Mouse (Mus musculus) forebrain, embryonic 10.5 days (tissue): ENCODE measurements around the gene Amotl1. TPM values are rescaled to one million over a fixed set of nuclear protein-coding genes. Genes with fewer than 3 reads are reported as not detected.

Source experiments
- DNase-seq: peaks from one replicate; pipeline ENCODE4 v3.0.0-alpha.2; 2017; ENCODE audit warnings: low spot score; ENCODE audit errors: extremely low spot score
- H3K27ac ChIP-seq: fragments of 300-500 bp; sonication (generic); 2 replicates; pipeline ENCODE4 v1.5.1; 2016; ENCODE audit warnings: mild to moderate bottlenecking
- H3K27me3 ChIP-seq: fragments of 300-500 bp; sonication (generic); 2 replicates; pipeline ENCODE4 v1.6.1; 2016; ENCODE audit warnings: mild to moderate bottlenecking; ENCODE audit not compliant: poor library complexity, severe bottlenecking
- H3K36me3 ChIP-seq: fragments of 300-500 bp; sonication (generic); replicated peaks from 2 replicates; pipeline ENCODE4 v1.6.1; 2016; ENCODE audit warnings: mild to moderate bottlenecking, moderate library complexity
- H3K4me1 ChIP-seq: fragments of 300-500 bp; sonication (generic); 2 replicates; pipeline ENCODE4 v1.6.1; 2016
- H3K4me3 ChIP-seq: fragments of 300-500 bp; sonication (generic); 2 replicates; pipeline ENCODE4 v1.5.1; 2016; ENCODE audit warnings: mild to moderate bottlenecking, moderate library complexity
- H3K9me3 ChIP-seq: fragments of 300-500 bp; sonication (generic); 2 replicates; pipeline ENCODE4 v1.6.1; 2016; ENCODE audit warnings: mild to moderate bottlenecking, moderate library complexity
- WGBS: fragments of 180-500 bp; shearing (Covaris S2); methylation state at CpG from one replicate; pipeline ENCODE4 v1.1.7; 2016; 5-methylcytosine and 5-hydroxymethylcytosine counted together
- polyA plus RNA-seq: library from polyadenylated mRNA; unstranded; fragments of >200 nt; fragmentation: Nextera tagmentation; extraction: Ambion mirVana; gene quantifications from 2 replicates; pipeline ENCODE4 v1.2.1, GENCODE M21; 2016

Gene Amotl1
- polyA plus RNA-seq, 1 experiment from 2014 or later, result 15.7 TPM

GRCm38 (mm10) chr9:14518105-14518504 is 126.8 kb downstream of the Amotl1 start:
- no peaks in the 10 kb centered on the region for H3K4me1 ChIP-seq
- no peaks in the 10 kb centered on the region for H3K9me3 ChIP-seq
- no peaks in the 10 kb centered on the region for H3K27me3 ChIP-seq
- WGBS, result 83% methylated on average over 3 of the region's 3 CpGs
- no peaks in the 10 kb centered on the region for H3K36me3 ChIP-seq
- no peak overlapping the region for H3K27ac ChIP-seq
- no peak overlapping the region for H3K4me3 ChIP-seq
- no peak for DNase-seq

GRCm38 (mm10) chr9:14517296-14517695 is 127.6 kb downstream of the Amotl1 start:
- no peak overlapping the region for H3K4me3 ChIP-seq
- no peak overlapping the region for H3K27ac ChIP-seq
- WGBS, result 57% methylated on average over 1 of the region's 1 CpGs
- no peaks in the 10 kb centered on the region for H3K9me3 ChIP-seq
- H3K36me3 ChIP-seq, result 0 out of 2 replicates have a peak, but pooled peaks cover 4% of the 10 kb centered on the region
- H3K27me3 ChIP-seq, result no peaks in the 10 kb centered on the region
- H3K4me1 ChIP-seq, result no peaks in the 10 kb centered on the region
- DNase-seq, result no peak

GRCm38 (mm10) chr9:14512633-14513445 is 132.0 kb downstream of the Amotl1 start:
- 78% methylated on average over 9 of the region's 9 CpGs for WGBS
- no peak overlapping the region for H3K4me3 ChIP-seq
- H3K36me3 ChIP-seq, result peaks cover 46% of the 10 kb centered on the region
- H3K9me3 ChIP-seq, result no peaks in the 10 kb centered on the region
- peak; percentile 38 for DNase-seq
- no peak overlapping the region for H3K27ac ChIP-seq
- no peaks in the 10 kb centered on the region for H3K4me1 ChIP-seq
- no peaks in the 10 kb centered on the region for H3K27me3 ChIP-seq

DNA sequence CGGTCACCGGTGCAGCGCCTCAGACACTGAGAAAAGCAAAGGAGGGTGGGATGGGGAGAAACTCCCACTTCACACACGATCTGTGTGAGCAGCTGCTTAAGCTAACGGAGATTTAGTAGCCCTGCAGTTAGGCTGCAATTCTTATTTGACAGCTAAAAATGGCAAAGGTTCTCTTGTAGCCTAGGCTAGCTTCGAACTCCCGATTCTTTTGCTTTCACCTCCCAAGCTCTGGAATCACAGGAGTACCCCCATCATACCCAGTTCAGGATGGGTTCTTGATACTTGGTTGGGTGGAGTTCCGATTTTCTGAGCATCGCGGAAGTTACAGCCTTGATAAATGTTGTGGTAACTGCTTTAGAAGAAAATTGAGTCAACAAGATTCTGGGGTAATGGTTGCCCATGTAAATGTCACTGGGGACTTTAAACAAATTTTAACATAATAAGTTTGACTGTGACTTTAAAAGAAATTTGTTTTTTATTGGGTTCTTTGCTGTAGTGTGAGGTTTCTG is 143.9 kb downstream of the Amotl1 start:
- DNase-seq, result no peak

GRCm38 (mm10) chr9:14500023-14500915 is 144.6 kb downstream of the Amotl1 start, which contains the start of the genes Kdm4d and Cwc15:
Gene Kdm4d (minus strand): TSS chr9:14500482.
Gene Cwc15 (plus strand): TSS chr9:14500617.
- WGBS, result under 1% methylated on average over 59 of the region's 59 CpGs
- DNase-seq, result peak; percentile 92
- peaks cover 17% of the 10 kb centered on the region for H3K4me1 ChIP-seq
- H3K27ac ChIP-seq, result peak within 1 kb of the TSS; percentile 90
- no peaks in the 10 kb centered on the region for H3K9me3 ChIP-seq
- peaks cover 32% of the 10 kb centered on the region for H3K36me3 ChIP-seq
- peak within 1 kb of the TSS; percentile 84 for H3K4me3 ChIP-seq
- H3K27me3 ChIP-seq, result no peaks in the 10 kb centered on the region

More for the DNA sequence above, 143.9 kb downstream of the Amotl1 start:
- Histone ChIP-seq H3K27ac (peak overlapping the region; percentile 90), H3K4me1 (peaks cover 17% of the 10 kb centered on the region), H3K27me3 (no peaks in the 10 kb centered on the region), H3K9me3 (no peaks in the 10 kb centered on the region), H3K4me3 (peak overlapping the region; percentile 84), H3K36me3 (peaks cover 39% of the 10 kb centered on the region)
- 7% methylated on average over 10 of the region's 10 CpGs for WGBS

GRCm38 (mm10) chr9:14498896-14499705 is 145.8 kb downstream of the Amotl1 start:
- Histone ChIP-seq H3K27me3 (no peaks in the 10 kb centered on the region), H3K27ac (no peak overlapping the region), H3K4me3 (peak overlapping the region; percentile 84), H3K4me1 (peaks cover 17% of the 10 kb centered on the region), H3K9me3 (no peaks in the 10 kb centered on the region), H3K36me3 (peaks cover 20% of the 10 kb centered on the region)
- 84% methylated on average over 4 of the region's 4 CpGs for WGBS
- DNase-seq, result no peak

Other genes starting within 250 kb of the Amotl1 start
- 0.16 and 0.30 TPM in 2 replicates for gene Kdm4d, start 144.6 kb downstream of the Amotl1 start, polyA plus RNA-seq
- gene Cwc15, start 144.4 kb downstream of the Amotl1 start, polyA plus RNA-seq, result 173 and 178 TPM in 2 replicates
- 0.12 and 0.14 TPM in 2 replicates for gene Piwil4, start 95.7 kb upstream of the Amotl1 start, polyA plus RNA-seq
- 2.4 and 3.1 TPM in 2 replicates for gene Fut4, start 107.3 kb upstream of the Amotl1 start, polyA plus RNA-seq
- not detected in 2 replicates for gene 1700012B09Rik, start 126.0 kb upstream of the Amotl1 start, polyA plus RNA-seq
- 45.1 and 46.0 TPM in 2 replicates for gene Mre11a, start 139.6 kb upstream of the Amotl1 start, polyA plus RNA-seq
- 59.2 and 59.6 TPM in 2 replicates for gene Ankrd49, start 139.8 kb upstream of the Amotl1 start, polyA plus RNA-seq
- 0.14 and 0.30 TPM in 2 replicates for gene Gpr83, start 215.2 kb upstream of the Amotl1 start, polyA plus RNA-seq